Mouse (Mus musculus): Measurements from ENCODE around the gene Astn2. TPM values are rescaled to one million over a fixed set of nuclear protein-coding genes. Genes with fewer than 3 reads are reported as not detected.

The Astn2 gene
- polyA plus RNA-seq, 1 experiment, result 1.1 TPM

DNA sequence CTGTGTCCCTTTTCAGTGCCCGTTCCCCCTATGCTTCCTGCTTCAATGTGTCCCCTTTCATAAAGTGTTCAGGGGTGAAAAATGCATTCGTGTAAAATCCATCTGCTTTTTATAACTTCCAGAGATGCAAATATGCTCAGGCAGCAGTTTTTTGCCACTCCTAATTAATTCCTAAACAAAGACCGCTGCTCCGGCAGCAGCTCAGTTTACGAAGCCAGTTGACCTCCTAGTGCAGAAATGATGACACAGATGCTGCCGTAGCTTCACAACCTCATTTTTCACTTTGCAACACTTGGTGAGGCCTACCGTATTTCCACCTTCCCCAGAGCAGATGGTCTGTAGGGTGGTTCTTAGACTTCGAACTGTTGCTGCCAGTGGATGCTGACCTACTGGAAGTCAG lies 155.9 kb downstream of the Astn2 start:
- Histone ChIP-seq H3K27ac (ENCODE audit: control insufficient read depth, insufficient read depth, low read depth, low read length, poor library complexity) (no peak overlapping the region), H3K4me3 (replicated peaks; ENCODE audit: control insufficient read depth, low read depth, low read length) (no peak overlapping the region), H3K4me1 (ENCODE audit: control insufficient read depth, insufficient read depth, low read length) (no peaks in the 10 kb centered on the region)
- no peak for TF ChIP-seq CTCF (IDR thresholded peaks at IDR 0.05; ENCODE audit: control insufficient read depth, insufficient read depth, low read length)
- TF ChIP-seq POLR2A (IDR thresholded peaks at IDR 0.05; ENCODE audit: borderline replicate concordance, control insufficient read depth, low read depth, low read length), result no peak
- WGBS, result 84% methylated on average over 8 of the region's 8 CpGs

DNA sequence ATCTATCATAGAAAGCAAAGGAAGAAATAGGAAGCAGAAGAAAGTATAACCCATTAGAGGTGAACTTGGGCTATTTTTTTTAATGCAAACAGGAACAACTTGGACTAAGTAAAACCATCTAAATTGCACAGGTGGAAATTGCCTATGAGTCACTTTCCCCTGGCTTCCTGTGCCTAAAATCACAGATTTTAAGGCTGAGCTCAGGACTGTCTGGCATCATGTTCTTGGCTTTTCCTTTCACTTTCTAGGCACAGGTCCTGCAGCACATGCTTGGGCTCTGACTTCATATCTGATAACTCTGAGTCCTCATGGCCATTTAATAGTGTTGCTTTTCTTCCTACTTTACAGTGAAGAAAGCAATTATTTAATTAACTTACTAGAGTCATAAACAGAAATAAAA lies 161.7 kb downstream of the Astn2 start:
- TF ChIP-seq POLR2A (IDR thresholded peaks at IDR 0.05; ENCODE audit: borderline replicate concordance, control insufficient read depth, low read depth, low read length) (no peak), CTCF (IDR thresholded peaks at IDR 0.05; ENCODE audit: control insufficient read depth, insufficient read depth, low read length) (no peak)
- H3K4me3 ChIP-seq (replicated peaks; ENCODE audit: control insufficient read depth, low read depth, low read length), result no peak overlapping the region
- no peak overlapping the region for H3K27ac ChIP-seq (ENCODE audit: control insufficient read depth, insufficient read depth, low read depth, low read length, poor library complexity)
- H3K4me1 ChIP-seq (ENCODE audit: control insufficient read depth, insufficient read depth, low read length), result no peaks in the 10 kb centered on the region

DNA sequence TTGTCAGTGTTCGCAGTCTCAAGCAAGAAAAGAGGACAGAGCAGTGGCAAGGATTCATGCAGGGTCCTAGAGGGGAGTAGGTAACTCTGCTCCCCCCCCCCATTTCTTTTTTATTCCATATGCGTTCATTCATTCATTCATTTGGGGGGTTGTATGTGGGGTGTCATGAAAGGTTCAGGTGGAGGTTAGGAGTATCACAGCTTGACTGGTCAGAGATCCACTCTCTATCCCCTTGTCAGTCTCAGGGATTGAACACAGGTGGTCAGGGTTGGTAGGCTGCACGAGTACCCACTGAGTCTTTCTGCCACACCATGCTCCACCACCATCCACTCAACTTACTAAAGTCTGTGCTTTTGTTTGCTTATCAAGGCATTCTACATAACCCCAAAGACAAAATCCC lies 171.6 kb downstream of the Astn2 start:
- Histone ChIP-seq H3K4me1 (ENCODE audit: control insufficient read depth, insufficient read depth, low read length) (no peaks in the 10 kb centered on the region), H3K4me3 (replicated peaks; ENCODE audit: control insufficient read depth, low read depth, low read length) (no peak overlapping the region), H3K27ac (ENCODE audit: control insufficient read depth, insufficient read depth, low read depth, low read length, poor library complexity) (no peak overlapping the region)
- no peak for TF ChIP-seq CTCF (IDR thresholded peaks at IDR 0.05; ENCODE audit: control insufficient read depth, insufficient read depth, low read length)
- 79% methylated on average over 3 of the region's 3 CpGs for WGBS

DNA sequence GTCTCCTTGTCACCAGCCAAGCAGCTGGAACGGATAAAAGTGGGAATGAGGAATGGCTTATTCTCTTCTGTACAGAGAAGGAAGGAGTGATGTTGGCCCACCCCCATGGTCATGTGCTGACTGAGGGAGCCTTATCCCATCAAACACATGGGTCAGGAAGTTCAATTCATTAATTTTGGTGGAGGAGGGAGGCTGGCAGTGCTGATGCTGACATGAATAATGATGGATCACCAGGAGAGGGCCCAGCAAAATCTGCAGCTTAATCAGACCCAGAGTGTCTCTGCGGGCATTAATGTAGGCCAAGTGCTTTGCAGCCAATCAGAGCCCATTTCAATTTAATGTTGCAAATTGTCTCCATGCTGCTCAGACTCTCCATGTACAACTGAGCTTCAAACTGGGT lies 172.1 kb downstream of the Astn2 start:
- TF ChIP-seq CTCF (IDR thresholded peaks at IDR 0.05; ENCODE audit: control insufficient read depth, insufficient read depth, low read length) (no peak), POLR2A (IDR thresholded peaks at IDR 0.05; ENCODE audit: borderline replicate concordance, control insufficient read depth, low read depth, low read length) (no peak)
- Histone ChIP-seq H3K4me3 (replicated peaks; ENCODE audit: control insufficient read depth, low read depth, low read length) (no peak overlapping the region), H3K27ac (ENCODE audit: control insufficient read depth, insufficient read depth, low read depth, low read length, poor library complexity) (no peak overlapping the region), H3K4me1 (ENCODE audit: control insufficient read depth, insufficient read depth, low read length) (no peaks in the 10 kb centered on the region)
- 66% methylated on average over 2 of the region's 2 CpGs for WGBS

DNA sequence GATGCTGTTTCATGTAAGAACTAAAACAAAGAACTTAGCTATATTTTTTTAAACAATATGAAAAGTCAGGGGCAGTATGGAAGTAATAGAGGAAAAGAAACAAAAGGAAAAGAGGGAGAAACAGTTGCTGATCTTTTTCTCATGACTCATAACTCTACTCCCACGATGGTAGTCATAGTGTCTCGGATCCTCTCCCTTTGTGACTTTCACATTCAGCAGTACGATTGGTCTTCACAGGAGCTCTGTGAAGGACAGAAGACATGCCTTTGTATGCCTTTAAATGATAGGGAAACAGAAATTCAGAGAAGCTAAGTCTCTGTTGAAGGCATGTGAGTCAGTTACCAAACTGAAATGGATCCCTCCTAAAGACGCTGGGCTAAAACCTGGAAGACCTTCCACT lies 173.7 kb downstream of the Astn2 start:
- H3K4me1 ChIP-seq (ENCODE audit: control insufficient read depth, insufficient read depth, low read length), result no peaks in the 10 kb centered on the region
- H3K27ac ChIP-seq (ENCODE audit: control insufficient read depth, insufficient read depth, low read depth, low read length, poor library complexity), result no peak overlapping the region
- TF ChIP-seq POLR2A (IDR thresholded peaks at IDR 0.05; ENCODE audit: borderline replicate concordance, control insufficient read depth, low read depth, low read length) (no peak), CTCF (IDR thresholded peaks at IDR 0.05; ENCODE audit: control insufficient read depth, insufficient read depth, low read length) (no peak)
- WGBS, result 76% methylated on average over 4 of the region's 4 CpGs
- H3K4me3 ChIP-seq (replicated peaks; ENCODE audit: control insufficient read depth, low read depth, low read length), result no peak overlapping the region

DNA sequence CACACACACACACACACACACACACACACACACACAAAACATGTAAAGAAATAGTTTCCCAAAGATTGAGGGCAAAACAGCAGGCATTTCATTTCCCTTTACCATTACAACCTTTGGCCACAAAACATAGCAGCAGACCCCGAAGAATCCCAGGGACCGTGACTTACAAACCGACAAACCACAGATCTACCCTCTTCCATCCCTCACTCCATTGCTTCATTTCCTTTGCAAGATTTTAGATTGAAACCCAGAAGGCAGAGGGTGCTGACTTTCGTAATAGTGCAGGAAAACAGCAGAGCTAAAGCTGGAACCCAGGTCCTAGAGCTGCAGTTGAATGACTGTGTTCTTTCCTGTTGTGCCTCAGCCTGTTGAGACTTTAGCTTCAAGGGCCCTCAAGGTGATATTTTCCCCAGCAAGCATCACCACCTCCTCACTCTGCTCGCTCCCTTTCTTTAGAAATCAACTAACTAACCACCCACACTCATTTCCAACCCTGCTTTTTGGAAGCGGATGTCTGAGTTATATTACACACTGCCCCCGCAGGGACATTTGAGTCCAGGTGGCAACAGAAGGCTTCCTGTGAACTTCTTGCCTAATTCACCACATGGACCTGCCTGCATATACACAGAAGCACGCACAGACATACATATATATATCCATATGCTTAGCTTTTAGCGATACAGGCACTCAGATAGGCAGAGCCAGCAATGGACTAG lies 181.7 kb downstream of the Astn2 start:
- no peak overlapping the region for H3K4me3 ChIP-seq (replicated peaks; ENCODE audit: control insufficient read depth, low read depth, low read length)
- H3K4me1 ChIP-seq (ENCODE audit: control insufficient read depth, insufficient read depth, low read length), result no peaks in the 10 kb centered on the region
- H3K27ac ChIP-seq (ENCODE audit: control insufficient read depth, insufficient read depth, low read depth, low read length, poor library complexity), result no peak overlapping the region
- 60% methylated on average over 9 of the region's 9 CpGs for WGBS
- TF ChIP-seq POLR2A (IDR thresholded peaks at IDR 0.05; ENCODE audit: borderline replicate concordance, control insufficient read depth, low read depth, low read length) (no peak), CTCF (IDR thresholded peaks at IDR 0.05; ENCODE audit: control insufficient read depth, insufficient read depth, low read length) (no peak)

DNA sequence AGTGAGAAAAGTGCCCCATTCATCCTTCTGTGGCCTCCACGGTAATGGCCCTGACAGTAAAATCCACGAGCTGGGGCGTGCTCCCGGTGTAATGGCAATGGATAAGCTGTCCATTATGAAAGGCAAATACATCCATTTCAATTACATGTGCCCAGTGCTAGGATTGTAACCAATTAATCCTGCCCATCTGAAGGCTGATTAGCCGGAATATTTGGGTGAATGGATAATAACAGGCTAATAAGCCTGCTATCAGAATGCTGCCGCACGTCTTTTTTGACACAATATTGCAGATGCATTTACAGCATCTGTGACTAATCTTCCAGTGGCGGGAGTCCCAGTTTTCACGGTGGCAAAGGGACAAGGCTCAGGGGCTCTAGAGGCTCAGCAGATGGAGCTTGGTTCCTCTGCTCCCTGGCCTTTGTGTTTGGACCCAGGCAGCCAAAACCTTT lies 189.2 kb downstream of the Astn2 start:
- WGBS, result 84% methylated on average over 9 of the region's 9 CpGs
- TF ChIP-seq CTCF (IDR thresholded peaks at IDR 0.05; ENCODE audit: control insufficient read depth, insufficient read depth, low read length) (no peak), POLR2A (IDR thresholded peaks at IDR 0.05; ENCODE audit: borderline replicate concordance, control insufficient read depth, low read depth, low read length) (no peak)
- H3K4me1 ChIP-seq (ENCODE audit: control insufficient read depth, insufficient read depth, low read length), result no peaks in the 10 kb centered on the region
- no peak overlapping the region for H3K4me3 ChIP-seq (replicated peaks; ENCODE audit: control insufficient read depth, low read depth, low read length)
- H3K27ac ChIP-seq (ENCODE audit: control insufficient read depth, insufficient read depth, low read depth, low read length, poor library complexity), result no peak overlapping the region

DNA sequence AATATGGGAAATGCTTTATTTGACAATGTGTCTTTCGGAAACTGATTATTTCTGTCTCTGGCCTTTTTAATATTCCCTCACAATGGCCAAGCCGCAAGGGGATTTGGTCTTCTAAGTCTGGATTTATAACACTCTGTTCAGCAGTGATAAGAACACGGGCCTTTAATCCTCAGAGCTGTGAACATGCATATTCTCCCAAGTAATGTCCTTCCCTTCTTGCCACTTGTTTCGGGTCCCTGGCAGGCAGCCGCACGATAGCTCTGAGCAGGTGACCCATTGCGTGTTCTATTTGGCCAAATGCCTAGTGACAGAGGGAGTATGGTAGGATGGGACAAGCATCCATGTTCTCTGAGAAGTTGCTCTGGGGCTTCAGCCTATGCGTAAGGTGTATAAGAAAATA lies 214.8 kb downstream of the Astn2 start:
- Histone ChIP-seq H3K4me3 (replicated peaks; ENCODE audit: control insufficient read depth, low read depth, low read length) (no peak overlapping the region), H3K27ac (ENCODE audit: control insufficient read depth, insufficient read depth, low read depth, low read length, poor library complexity) (no peak overlapping the region), H3K4me1 (ENCODE audit: control insufficient read depth, insufficient read depth, low read length) (no peaks in the 10 kb centered on the region)
- no peak for TF ChIP-seq POLR2A (IDR thresholded peaks at IDR 0.05; ENCODE audit: borderline replicate concordance, control insufficient read depth, low read depth, low read length)
- no peak for TF ChIP-seq CTCF (IDR thresholded peaks at IDR 0.05; ENCODE audit: control insufficient read depth, insufficient read depth, low read length)
- 89% methylated on average over 8 of the region's 8 CpGs for WGBS

Data from bone marrow, adult 2 months (tissue).